Mouse (Mus musculus) lung, postnatal 36 days (tissue): ENCODE measurements around the gene Sema4f.

Experiments
- DNase-seq: peaks from one replicate; pipeline ENCODE4 v3.0.0; 2022; ENCODE audit warnings: mixed read lengths

The Sema4f gene

DNA sequence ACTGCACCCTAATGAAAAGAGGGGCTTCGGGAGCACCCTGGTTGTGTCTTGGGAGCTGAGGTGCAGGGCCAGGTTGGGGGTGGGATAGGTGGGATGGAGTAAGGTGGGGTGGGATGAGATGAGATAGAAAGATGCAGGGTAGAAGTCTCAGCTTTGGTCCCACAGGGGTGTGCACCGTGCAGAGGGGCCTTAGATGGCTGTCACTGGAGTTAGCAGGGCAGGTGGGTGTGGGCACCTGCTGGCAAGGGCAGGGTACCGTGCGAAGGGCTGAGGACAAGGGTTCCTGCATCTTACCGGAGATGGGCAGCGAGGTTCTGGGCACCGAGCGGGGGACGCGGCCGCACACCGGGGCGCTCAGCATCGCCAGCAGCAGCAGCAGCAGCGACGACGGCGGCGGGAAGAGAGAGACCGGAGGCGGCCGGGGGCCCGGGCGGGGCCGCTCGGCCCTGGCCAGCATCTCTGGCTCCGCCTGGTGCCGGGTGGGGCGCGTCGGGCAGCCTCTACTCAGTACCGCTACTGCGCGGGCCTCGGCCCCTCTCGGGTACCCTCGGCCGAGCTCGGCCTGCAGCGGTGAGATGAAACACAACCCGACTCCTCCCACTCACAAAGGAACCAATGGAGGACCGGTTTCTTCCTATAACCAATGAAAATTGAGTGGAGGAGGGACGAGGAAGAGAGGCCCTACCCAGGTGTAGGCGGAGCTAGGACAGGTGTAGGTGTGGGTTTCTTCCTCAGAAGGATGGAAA lies at the start of gene Sema4f:
Gene Sema4f (minus strand): TSS at position 603 of the 746 bp plus-strand sequence.
- DNase-seq, result peak; percentile 88

DNA sequence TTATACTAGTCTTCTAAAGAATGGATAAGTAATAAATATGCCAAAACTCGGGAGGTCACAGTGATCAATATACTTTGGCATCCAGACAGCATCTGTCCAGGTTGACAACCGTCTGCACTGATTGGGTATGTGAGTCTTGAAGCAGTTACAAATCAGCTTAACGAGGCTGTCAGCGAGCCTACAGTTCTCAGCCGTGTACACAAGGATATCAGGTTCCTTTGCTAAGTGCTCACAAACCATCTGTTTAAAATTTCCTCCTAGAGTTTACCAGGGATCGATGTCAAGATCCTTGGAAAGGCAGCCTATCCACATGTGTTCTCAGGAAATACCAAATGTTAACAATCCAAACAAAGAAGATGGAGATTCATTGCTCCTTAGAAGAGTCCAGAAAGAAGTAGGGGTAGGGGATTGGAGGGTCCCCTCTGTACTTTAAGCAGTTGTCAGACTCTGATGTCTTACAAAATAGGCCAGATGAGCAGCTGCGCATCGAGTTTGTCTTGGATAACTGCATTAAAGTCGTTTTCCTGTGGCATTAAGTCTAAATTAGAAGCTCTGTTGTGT lies 47.9 kb upstream of the Sema4f start:
- DNase-seq, result no peak

DNA sequence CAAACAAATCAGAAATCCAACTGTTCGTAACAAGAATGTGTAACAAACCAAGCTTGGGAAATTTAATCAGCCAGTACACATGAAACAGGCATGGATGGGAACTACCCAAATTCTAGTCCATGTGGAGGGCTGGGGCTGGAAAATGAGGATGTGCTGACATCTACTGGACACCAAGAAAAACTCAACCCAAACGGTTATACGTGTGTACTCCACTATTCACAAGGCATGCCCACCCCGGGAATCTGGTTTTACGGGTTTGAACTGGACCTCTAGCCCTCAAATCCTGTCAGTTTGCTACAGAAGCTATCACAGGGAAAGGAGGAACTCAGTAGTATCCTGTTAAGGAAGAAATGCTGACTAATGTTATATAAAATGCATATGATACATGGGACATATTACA lies 31.5 kb upstream of the Sema4f start:
- DNase-seq, result peak; percentile 70

DNA sequence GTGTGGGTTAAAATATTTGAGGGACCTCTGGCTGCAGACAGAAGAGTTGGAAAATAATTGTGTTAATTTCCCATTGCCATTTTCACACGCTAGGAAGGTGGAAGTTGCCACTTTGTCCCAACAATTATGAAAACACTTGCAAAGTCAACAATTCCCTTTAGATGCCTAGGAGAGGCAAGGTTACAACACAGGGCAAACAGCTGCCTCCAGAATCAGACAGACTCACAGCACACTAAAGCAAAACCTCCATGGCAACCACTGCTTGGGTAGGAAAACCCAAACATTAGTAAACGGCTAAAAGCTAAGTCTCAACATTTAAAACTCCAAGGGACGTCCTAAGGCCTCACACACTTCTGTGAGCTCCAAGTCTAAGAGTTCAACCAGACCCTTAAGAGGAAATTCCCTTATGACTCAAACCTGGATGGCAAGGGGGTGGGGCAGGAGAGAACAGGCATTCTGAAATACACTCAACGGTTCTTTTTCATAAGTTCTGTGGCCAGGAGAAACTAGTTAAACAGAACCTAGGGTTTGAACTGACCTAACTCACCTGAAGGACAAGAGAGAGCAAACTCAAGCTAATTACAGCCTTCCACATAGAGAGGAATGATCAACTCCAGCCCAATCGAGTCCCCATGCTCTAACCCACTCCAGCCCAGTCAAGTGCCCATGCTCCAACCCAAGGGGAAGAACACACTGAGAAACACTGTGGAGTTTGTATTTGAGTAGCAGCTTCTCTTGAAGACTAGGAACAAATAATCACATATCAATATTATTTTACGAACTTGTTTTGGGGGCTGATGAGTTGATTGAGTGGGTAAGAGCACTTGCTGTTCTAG lies 29.9 kb upstream of the Sema4f start:
- peak; percentile 76 for DNase-seq

DNA sequence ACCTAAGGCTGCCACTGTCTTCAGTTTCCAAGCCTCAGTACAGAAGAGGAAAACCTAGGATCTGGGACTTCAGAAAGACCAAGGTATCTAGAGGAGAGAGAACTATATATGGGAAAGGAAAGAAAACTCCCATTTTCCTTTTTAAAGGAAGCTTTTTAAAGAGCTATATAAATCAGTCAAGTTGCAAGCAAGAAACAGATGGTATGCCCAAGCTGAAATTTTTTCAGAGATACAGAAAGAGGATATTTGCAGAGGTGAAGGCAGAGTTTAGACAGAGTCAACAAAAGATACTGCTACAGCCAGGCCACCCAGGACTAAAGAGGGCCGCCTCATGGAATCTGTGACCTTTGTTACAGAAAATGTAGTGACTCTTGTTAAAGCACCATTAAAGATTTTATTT lies 22.1 kb upstream of the Sema4f start:
- DNase-seq, result no peak

DNA sequence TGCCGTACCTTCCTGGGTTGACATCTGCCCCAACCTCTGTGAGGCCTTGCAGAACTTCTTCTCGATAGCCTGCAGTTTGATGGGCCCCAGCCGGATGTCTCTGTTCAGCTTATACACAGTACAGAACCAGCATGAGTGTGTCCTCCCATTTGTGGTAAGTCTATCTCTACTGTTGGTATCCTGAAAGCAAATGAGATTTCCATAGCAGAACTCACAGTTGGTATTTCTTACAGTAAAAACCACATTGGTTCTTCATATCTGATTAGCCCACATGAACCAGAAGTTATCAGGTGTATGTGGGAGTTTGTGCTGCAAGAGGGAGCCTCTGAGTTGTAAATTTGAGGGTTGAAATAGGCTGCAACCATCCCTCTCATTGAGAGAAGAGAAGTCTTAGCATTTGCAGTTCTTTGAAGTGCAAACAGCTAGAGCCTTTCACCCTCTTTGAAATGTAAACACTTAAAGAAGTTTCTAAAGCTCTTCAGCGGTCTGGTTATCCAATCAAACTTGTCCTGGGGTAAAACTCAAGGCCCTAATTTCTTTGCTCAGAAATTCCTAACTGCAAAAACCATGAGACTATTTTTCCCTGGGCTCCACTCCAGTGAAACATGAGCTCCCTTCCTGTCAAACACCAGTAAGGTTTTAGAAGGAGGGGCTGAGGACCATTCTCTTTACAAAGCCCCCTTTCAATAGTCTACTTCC lies 17.1 kb upstream of the Sema4f start:
- DNase-seq, result peak; percentile 77

DNA sequence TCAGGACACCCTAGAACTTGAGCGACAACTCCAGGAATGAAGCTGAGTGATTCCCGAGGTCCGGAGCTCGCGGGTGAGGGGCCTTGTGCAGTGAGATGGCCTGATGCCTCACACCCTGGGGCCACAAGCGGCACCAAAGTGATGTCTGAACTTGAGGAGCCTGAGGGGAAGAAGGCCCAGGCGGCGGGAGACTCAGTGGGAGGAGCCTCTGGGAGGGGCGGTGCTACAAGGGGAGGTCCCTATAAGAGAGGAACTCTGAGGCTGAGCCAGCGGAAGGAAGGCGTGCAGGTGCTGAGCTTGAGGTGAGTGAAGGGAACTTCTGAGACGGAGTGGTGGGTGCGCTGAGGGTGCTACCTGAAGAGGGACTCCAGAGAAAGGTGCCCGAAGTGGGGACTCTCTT lies 7.1 kb upstream of the Sema4f start, which contains the start of gene M1ap:
Gene M1ap (plus strand): TSS at position 252 of the 400 bp plus-strand sequence.
- peak; percentile 19 for DNase-seq

DNA sequence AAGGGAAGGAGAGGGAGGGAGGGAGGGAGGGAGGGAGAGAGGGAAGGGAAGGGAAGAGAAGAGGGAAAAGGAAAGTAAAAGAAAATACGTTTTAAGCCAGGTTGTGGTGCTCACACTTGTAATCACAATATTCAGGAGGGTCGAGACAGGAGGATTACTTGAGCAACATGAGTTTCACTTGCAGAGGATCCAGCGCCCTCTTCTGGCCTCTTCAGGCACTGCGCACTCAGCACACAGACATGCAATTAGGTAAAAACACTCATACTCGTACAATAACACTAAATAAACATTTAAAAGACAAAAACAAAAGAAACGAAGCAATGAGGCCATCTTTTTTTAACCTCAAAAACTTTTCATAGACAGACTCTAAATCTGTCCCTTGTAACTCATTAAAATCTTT lies 6.2 kb upstream of the Sema4f start:
- peak; percentile 17 for DNase-seq

DNA sequence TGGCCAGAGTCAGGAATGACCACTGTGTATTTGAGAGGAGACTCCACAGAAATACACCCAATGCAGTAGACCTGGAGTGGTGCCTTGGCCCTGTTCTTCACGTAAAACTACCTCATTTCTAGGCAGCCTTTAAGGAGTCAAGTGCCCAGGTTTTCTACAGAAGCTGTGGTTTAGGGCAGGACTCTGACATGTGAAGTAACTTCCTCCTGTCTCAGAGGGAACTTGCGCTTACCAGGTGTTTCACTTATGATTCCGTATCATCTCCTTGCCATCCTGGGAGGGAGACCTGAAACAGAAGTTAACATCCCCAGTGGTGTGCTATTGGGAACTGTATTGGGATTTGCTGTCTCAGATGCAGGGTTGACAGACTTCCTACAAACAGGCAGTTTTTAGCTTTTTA lies 1.2 kb upstream of the Sema4f start:
- DNase-seq, result no peak

DNA sequence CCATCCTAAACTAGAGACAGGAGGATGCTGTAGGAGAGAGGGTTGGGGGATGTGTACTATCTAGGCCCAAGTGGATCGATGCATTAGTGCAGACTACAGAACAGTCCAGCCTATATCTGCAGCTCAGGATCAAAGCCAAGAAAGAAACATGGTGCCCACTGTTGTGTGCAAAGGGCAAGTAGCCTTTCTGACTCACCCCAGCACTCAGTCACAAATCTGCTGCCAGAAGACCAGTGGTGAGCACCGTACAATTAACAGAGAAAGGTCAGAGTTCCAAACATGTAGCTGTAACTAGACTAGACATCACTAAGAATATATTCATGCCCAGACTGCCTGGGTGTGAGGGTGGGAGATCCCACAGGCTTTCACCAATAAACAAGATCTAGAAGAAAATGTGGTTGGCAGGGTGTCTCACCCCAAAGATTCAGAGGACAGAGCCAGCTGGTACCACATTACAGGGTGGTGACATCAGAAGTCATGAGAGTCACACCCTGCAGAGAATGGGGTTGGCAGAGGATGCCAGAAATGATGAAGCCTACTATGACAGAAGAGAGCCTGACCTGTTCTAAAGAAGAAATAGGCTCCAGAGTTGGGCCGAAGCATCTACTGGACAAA lies 4.8 kb downstream of the Sema4f start:
- DNase-seq, result no peak

DNA sequence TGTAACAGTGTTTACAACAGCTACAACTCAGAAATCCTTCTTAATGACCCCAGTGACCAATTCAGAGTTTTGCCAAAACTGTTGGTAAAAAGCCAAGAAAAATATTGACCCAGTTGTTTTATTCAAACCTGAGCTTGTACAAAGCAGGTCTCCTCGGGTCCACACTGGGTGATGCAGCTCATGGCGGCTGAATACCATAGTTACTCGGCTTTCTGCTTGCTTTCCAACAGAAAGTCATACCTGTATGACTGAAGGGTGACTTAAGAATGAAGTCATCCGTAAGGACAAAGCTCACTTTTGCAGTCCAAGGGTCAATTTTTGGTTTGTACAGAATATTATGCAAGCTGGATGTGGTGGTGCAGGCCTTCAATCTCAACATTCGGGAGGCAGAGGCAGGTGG lies 12.0 kb downstream of the Sema4f start:
- no peak for DNase-seq

DNA sequence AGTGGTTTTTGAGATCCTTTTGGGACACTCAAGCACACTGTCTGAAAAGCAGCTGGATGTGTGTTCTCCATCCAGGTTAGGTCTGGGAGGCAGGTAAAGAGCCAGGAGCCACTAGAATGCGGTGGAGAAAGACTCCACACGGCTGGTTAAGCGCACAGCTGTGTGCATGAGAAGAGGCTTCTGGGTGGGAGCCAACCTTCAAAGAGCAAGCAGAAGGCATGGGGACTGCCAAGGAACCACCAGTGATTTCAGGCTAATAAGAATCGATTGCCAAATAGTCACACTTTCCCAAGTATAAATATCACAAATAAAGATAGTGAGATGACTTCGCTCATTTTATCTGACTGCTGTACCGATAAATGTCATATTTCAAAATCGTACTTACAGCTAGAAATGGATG lies 13.0 kb downstream of the Sema4f start:
- peak; percentile 28 for DNase-seq

DNA sequence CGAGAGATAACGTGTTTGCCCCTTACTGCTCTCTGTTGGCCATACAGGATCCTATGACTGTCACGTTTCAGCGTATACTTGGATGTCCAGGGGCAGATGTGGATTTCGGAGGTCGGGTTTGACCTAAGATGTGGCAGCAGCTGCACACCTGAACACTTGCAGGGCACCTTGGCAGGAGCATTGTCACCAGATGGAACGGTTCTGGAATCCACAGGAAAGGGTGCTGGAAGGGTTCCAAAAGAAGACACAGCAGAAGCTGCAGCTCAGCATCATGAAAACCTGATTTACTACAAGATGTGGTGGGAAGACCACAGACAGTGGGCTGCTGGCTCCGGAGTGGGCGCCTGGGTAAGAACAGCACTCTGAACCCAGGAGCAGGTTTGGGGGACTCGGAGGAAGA lies 13.5 kb downstream of the Sema4f start:
- no peak for DNase-seq

DNA sequence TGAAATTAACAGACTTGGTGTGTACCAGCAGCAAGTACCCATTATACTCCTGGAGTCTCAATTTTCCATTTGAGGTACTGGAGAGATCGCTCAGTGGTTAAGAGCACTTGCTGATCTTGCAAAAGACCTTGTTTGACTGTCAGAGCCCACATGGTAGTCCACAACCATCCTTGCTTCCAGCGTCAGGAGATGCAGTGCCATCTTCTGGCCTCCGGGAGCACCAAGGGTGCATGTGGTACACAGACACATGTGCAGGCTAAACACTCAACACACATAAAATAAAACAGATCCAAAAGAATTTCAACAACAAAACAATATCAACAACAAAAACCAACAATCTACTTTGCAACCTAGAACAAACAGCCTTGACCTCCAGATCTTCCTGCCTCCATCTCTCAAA lies 14.6 kb downstream of the Sema4f start:
- no peak for DNase-seq

DNA sequence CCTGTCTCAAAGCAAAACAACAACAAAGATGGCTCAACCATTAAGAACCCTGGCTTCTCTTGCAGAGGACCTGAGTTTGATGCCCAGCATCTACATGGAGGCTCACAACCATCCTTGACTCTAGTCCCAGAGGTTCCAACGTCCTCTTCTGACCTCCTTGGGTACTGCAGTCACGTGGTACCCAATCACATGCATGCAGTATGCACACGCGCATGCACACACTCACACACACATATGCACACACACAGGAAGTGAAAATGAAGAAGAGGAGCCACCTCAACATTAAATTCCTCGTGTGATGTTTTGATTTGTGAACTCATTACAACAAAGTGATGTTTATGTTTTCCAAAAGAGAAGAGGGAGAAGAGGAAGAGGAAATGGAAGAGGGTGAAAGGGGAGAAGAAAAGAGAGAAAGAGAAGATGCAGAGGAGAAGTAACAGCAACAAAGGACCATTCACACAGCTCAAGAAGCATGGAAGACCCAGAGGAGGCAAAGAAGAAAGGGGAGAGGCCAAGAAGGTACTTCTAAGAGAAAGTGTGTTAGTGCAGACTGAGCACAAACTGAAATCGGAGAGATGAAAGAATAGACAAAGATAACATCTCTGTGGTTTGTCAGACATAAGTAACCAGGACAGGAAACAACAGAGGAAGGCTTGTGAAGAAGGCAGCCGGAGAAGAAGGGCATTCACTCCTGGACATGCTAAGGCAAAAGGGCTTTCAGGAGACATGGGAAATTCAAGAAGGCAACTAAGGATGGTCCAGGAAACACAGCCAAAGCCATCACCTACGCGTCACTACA lies 17.9 kb downstream of the Sema4f start:
- no peak for DNase-seq

DNA sequence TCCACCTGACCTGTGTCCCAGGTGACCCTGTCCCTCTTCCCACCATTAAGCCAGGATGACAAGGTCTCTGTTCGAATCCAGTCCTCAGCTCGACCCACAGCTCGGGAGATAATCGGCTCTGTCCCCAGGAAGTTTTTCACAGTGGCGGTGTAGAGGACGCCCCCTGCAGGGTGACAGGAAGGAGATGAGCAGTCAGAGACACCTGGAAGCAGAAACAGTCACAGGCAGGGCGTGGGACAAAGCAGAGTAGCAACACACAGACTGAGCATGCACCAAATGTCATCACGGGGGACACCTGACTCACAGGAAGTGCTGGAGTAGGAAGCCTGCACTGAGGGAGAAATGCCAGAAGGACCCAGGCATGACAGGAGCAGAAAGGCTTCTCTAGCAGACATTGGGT lies 20.0 kb downstream of the Sema4f start:
- DNase-seq, result no peak

DNA sequence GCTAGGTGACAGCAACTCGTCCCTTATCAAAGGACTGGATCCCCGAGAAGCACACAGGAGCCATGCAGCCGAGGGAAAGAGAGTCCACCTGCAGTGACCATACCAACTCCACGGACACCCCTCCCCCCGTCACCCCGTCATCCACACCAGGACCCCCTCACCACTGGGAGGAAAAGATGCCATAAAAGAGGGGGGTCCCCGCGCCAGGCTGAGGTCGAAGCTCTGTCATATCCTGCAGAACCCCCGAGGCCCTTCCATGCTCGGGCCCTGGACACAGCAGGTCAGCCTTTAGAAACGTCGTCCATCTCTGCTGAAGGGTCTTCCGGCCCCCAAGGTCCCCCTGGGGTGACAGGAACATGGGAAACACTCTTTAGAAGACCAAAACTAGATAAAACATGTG lies 21.2 kb downstream of the Sema4f start:
- DNase-seq, result no peak

DNA sequence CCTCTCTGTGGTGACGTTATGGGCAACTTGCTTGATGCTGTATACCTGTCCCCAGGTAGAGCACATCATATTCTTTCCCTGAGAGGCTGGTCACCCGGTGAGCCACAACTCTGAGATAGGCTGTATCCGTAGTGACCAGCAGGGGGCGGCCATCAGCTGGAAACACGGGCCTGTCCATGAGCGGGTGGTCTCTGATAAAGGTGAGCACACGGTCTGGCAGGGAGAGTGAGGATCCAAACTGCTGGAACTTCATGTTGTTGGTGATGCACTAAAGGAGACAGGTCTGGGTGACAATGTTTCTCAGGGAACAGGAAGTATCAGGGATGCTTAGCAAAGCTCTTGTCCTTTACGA lies 21.8 kb downstream of the Sema4f start:
- DNase-seq, result peak; percentile 69

DNA sequence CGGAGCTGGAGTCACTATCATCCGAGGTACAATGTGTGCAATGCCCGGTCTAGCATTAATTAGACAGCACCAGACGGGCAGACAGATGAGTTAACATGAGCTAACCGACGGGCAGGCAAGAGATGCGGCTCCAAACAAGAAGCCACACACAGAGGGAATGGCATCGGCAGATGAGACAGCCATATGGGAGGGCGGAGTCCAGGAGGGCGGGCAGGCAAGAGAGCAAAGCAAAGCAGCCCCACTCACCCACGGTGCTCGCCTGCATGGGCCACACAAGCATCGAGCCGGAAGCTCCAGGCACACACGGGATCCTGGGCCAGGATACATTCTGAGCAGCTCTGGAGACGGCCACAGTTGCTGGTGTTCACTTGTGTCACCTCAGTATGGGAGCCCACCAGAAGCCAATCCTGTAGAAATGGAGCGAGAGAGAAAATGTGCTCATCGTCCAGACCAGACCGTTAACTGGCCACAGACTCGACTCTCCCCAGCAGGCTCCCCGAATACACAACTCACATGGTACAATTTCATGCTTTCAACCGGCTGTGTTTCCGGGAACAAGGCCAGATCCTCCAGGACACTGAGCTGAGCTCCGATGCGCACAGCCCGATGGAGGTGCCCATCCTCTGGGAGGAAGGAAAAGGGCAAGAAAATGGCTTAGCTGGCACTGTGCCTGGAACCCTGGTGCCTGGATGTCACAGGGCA lies 22.3 kb downstream of the Sema4f start:
- no peak for DNase-seq

DNA sequence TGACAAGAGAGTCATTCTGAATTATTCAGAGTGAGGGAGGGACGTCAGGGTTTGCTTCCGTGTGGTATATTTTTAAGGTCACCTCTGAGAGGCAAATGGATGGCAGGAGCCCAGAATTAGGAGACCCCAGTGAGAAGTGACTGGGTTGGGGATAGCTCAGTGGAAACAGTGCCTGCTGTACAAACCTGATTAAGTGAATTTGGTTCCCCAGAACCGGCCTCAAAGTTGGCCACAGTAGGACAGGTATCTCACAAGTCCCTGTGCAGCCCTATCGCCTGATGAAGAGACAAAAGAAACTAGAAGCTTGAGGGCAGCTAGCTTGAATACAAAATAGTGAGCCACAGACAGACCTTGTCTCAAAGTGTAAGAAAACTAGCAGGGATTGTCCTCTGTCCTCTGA lies 23.1 kb downstream of the Sema4f start:
- no peak for DNase-seq

DNA sequence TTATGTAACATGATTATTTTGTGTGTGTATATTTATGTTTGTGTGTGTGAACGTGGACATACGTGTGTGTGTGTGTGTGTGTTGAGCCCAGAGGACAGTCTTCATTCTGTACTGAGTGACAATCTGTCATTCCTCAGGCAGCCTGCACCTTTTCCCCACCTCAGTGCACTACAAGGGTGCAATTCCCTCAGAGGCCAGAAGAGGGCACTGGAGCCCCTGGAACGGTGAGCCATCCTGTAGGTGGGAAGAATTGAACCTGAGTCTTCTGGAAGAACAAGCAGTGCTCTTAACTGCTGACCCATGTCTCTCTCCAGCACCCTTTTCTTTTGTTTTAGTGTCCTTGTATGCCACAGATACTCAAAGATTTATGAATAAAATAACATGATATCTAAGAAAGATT lies 23.7 kb downstream of the Sema4f start:
- peak; percentile 80 for DNase-seq
